Mouse (Mus musculus): ENCODE data around the gene Robo1.

GRCm38 (mm10) chr16:73015976-73016375, 707.9 kb downstream of the Robo1 start:
- TF ChIP-seq CTCF (IDR thresholded peaks at IDR 0.05; ENCODE audit: low read depth, low read length) (no peak), POLR2A (IDR thresholded peaks at IDR 0.05; ENCODE audit: insufficient read depth, low read length) (no peak)
